Mouse (Mus musculus): ENCODE data around the gene Spsb1. TPM values are rescaled to one million over a fixed set of nuclear protein-coding genes. Genes with fewer than 3 reads are reported as not detected.

Gene Spsb1
- polyA plus RNA-seq, 1 experiment from 2014 or later, result 11.2 TPM

GRCm38 (mm10) chr4:149886298-149887271 is 68.3 kb downstream of the Spsb1 start:
- Histone ChIP-seq H3K9me3 (no peaks in the 10 kb centered on the region), H3K36me3 (replicated peaks) (no peaks in the 10 kb centered on the region), H3K27me3 (ENCODE audit: poor library complexity, severe bottlenecking) (0 out of 2 replicates have a peak, but pooled peaks cover 6% of the 10 kb centered on the region), H3K4me3 (no peak overlapping the region), H3K4me1 (peaks cover 55% of the 10 kb centered on the region), H3K27ac (peak overlapping the region; percentile 69)
- no peak for DNase-seq (ENCODE audit: extremely low spot score, low spot score)
- 75% methylated on average over 18 of the region's 18 CpGs for WGBS

GRCm38 (mm10) chr4:149883990-149884389 is 70.9 kb downstream of the Spsb1 start:
- 0 out of 2 replicates have a peak, but pooled peaks cover 6% of the 10 kb centered on the region for H3K27me3 ChIP-seq (ENCODE audit: poor library complexity, severe bottlenecking)
- no peak overlapping the region for H3K27ac ChIP-seq
- H3K4me3 ChIP-seq, result no peak overlapping the region
- DNase-seq (ENCODE audit: extremely low spot score, low spot score), result no peak
- H3K4me1 ChIP-seq, result peaks cover 42% of the 10 kb centered on the region
- 90% methylated on average over 10 of the region's 10 CpGs for WGBS
- H3K36me3 ChIP-seq (replicated peaks), result no peaks in the 10 kb centered on the region
- no peaks in the 10 kb centered on the region for H3K9me3 ChIP-seq

GRCm38 (mm10) chr4:149882139-149882916 is 72.5 kb downstream of the Spsb1 start:
- Histone ChIP-seq H3K4me1 (peaks cover 52% of the 10 kb centered on the region), H3K27ac (peak overlapping the region; percentile 35; the same call in 1 of the 2 replicates), H3K9me3 (no peaks in the 10 kb centered on the region), H3K36me3 (replicated peaks) (no peaks in the 10 kb centered on the region), H3K27me3 (ENCODE audit: poor library complexity, severe bottlenecking) (peaks cover 14% of the 10 kb centered on the region; the same call in 1 of the 2 replicates), H3K4me3 (no peak overlapping the region)
- 86% methylated on average over 17 of the region's 17 CpGs for WGBS
- DNase-seq (ENCODE audit: extremely low spot score, low spot score), result no peak

- Histone ChIP-seq H3K36me3 (replicated peaks) (no peaks in the 10 kb centered on the region), H3K4me3 (no peak overlapping the region), H3K4me1 (peaks cover 55% of the 10 kb centered on the region), H3K27ac (no peak overlapping the region), H3K27me3 (ENCODE audit: poor library complexity, severe bottlenecking) (peaks cover 18% of the 10 kb centered on the region; the same call in 1 of the 2 replicates), H3K9me3 (no peaks in the 10 kb centered on the region)
- WGBS, result 86% methylated on average over 5 of the region's 5 CpGs
- no peak for DNase-seq (ENCODE audit: extremely low spot score, low spot score)
These were observed 73.9 kb downstream of the Spsb1 start for GRCm38 (mm10) chr4:149880908-149881307.

GRCm38 (mm10) chr4:149879980-149880379 is 74.9 kb downstream of the Spsb1 start:
- peaks cover 64% of the 10 kb centered on the region for H3K4me1 ChIP-seq
- no peak overlapping the region for H3K27ac ChIP-seq
- WGBS, result 90% methylated on average over 11 of the region's 11 CpGs

GRCm38 (mm10) chr4:149878021-149878449 is 76.8 kb downstream of the Spsb1 start:
- H3K36me3 ChIP-seq (replicated peaks), result no peaks in the 10 kb centered on the region
- no peaks in the 10 kb centered on the region for H3K9me3 ChIP-seq
- WGBS, result 59% methylated on average over 6 of the region's 6 CpGs
- H3K27ac ChIP-seq, result peak overlapping the region; percentile 81
- H3K4me1 ChIP-seq, result peaks cover 66% of the 10 kb centered on the region
- peaks cover 18% of the 10 kb centered on the region; the same call in 1 of the 2 replicates for H3K27me3 ChIP-seq (ENCODE audit: poor library complexity, severe bottlenecking)
- DNase-seq (ENCODE audit: extremely low spot score, low spot score), result no peak
- H3K4me3 ChIP-seq, result no peak overlapping the region

More at GRCm38 (mm10) chr4:149879980-149880379, 74.9 kb downstream of the Spsb1 start:
- Histone ChIP-seq H3K27me3 (ENCODE audit: poor library complexity, severe bottlenecking) (peaks cover 18% of the 10 kb centered on the region; the same call in 1 of the 2 replicates), H3K36me3 (replicated peaks) (no peaks in the 10 kb centered on the region), H3K4me3 (no peak overlapping the region), H3K9me3 (no peaks in the 10 kb centered on the region)
- DNase-seq (ENCODE audit: extremely low spot score, low spot score), result no peak

- Histone ChIP-seq H3K4me1 (peaks cover 60% of the 10 kb centered on the region), H3K27me3 (ENCODE audit: poor library complexity, severe bottlenecking) (peaks cover 12% of the 10 kb centered on the region; the same call in 1 of the 2 replicates), H3K4me3 (no peak overlapping the region), H3K27ac (peak overlapping the region; percentile 81), H3K36me3 (replicated peaks) (no peaks in the 10 kb centered on the region), H3K9me3 (no peaks in the 10 kb centered on the region)
- DNase-seq (ENCODE audit: extremely low spot score, low spot score), result no peak
- WGBS, result 59% methylated on average over 3 of the region's 3 CpGs
These were observed 77.6 kb downstream of the Spsb1 start for GRCm38 (mm10) chr4:149877202-149877601.

- Histone ChIP-seq H3K4me1 (peaks cover 60% of the 10 kb centered on the region), H3K36me3 (replicated peaks) (no peaks in the 10 kb centered on the region), H3K9me3 (no peaks in the 10 kb centered on the region), H3K27ac (peak overlapping the region; percentile 81), H3K27me3 (ENCODE audit: poor library complexity, severe bottlenecking) (peaks cover 12% of the 10 kb centered on the region; the same call in 1 of the 2 replicates), H3K4me3 (no peak overlapping the region)
- WGBS, result 79% methylated on average over 6 of the region's 6 CpGs
- no peak for DNase-seq (ENCODE audit: extremely low spot score, low spot score)
These were observed 78.1 kb downstream of the Spsb1 start for GRCm38 (mm10) chr4:149876761-149877160.

GRCm38 (mm10) chr4:149875986-149876501 is 78.8 kb downstream of the Spsb1 start:
- Histone ChIP-seq H3K4me3 (no peak overlapping the region), H3K27me3 (ENCODE audit: poor library complexity, severe bottlenecking) (peaks cover 12% of the 10 kb centered on the region; the same call in 1 of the 2 replicates), H3K36me3 (replicated peaks) (no peaks in the 10 kb centered on the region), H3K27ac (peak overlapping the region; percentile 81), H3K4me1 (peaks cover 66% of the 10 kb centered on the region), H3K9me3 (no peaks in the 10 kb centered on the region)
- 57% methylated on average over 8 of the region's 8 CpGs for WGBS
- peak; percentile 65 for DNase-seq (ENCODE audit: extremely low spot score, low spot score)

- Histone ChIP-seq H3K4me1 (peaks cover 68% of the 10 kb centered on the region), H3K9me3 (no peaks in the 10 kb centered on the region), H3K27ac (peak overlapping the region; percentile 81), H3K4me3 (no peak overlapping the region), H3K36me3 (replicated peaks) (no peaks in the 10 kb centered on the region), H3K27me3 (ENCODE audit: poor library complexity, severe bottlenecking) (peaks cover 12% of the 10 kb centered on the region; the same call in 1 of the 2 replicates)
- DNase-seq (ENCODE audit: extremely low spot score, low spot score), result no peak
- 52% methylated on average over 6 of the region's 6 CpGs for WGBS
These were observed 79.5 kb downstream of the Spsb1 start for GRCm38 (mm10) chr4:149875296-149875695.

GRCm38 (mm10) chr4:149872236-149872635 is 82.6 kb downstream of the Spsb1 start:
- Histone ChIP-seq H3K36me3 (replicated peaks) (no peaks in the 10 kb centered on the region), H3K9me3 (no peaks in the 10 kb centered on the region), H3K27ac (no peak overlapping the region), H3K4me3 (no peak overlapping the region), H3K27me3 (ENCODE audit: poor library complexity, severe bottlenecking) (0 out of 2 replicates have a peak, but pooled peaks cover 3% of the 10 kb centered on the region), H3K4me1 (peaks cover 51% of the 10 kb centered on the region)
- DNase-seq (ENCODE audit: extremely low spot score, low spot score), result no peak
- 77% methylated on average over 6 of the region's 6 CpGs for WGBS

- 79% methylated on average over 7 of the region's 7 CpGs for WGBS
- Histone ChIP-seq H3K4me3 (no peak overlapping the region), H3K27ac (no peak overlapping the region; the same call in 1 of the 2 replicates)
These were observed 83.3 kb downstream of the Spsb1 start for GRCm38 (mm10) chr4:149871582-149871981.

More at GRCm38 (mm10) chr4:149871582-149871981, 83.3 kb downstream of the Spsb1 start:
- Histone ChIP-seq H3K36me3 (replicated peaks) (no peaks in the 10 kb centered on the region), H3K9me3 (no peaks in the 10 kb centered on the region), H3K4me1 (peaks cover 45% of the 10 kb centered on the region), H3K27me3 (ENCODE audit: poor library complexity, severe bottlenecking) (no peaks in the 10 kb centered on the region)
- DNase-seq (ENCODE audit: extremely low spot score, low spot score), result no peak

All from forebrain, embryonic 10.5 days (tissue).